Mouse (Mus musculus) intestine, embryonic 15.5 days (tissue): Measurements from ENCODE around the gene Ccdc106. TPM values are rescaled to one million over a fixed set of nuclear protein-coding genes. Genes with fewer than 3 reads are reported as not detected.
A peak's percentile ranks its signal among the peaks of the same experiment; 100 is the strongest.
"Not testable (repeated sequence)": the region's sequence is repeated elsewhere in the genome, so short reads cannot be mapped to it uniquely, and the experiment has no call there.

Experiments used
- ATAC-seq: fragments of 200-750 bp; cut with Nextera tagmentation; 2 replicates; pipeline ENCODE4 v1.8.0; 2017; ENCODE audit warnings: moderate TSS enrichment, moderate library complexity
- H3K27ac ChIP-seq: fragments of 300-500 bp; sonication (generic); 2 replicates; pipeline ENCODE4 v1.5.1; 2015; ENCODE audit warnings: mild to moderate bottlenecking, inconsistent platforms
- H3K27me3 ChIP-seq: fragments of 300-500 bp; sonication (generic); replicated peaks from 2 replicates; pipeline ENCODE4 v1.6.1; 2015; ENCODE audit warnings: inconsistent platforms
- H3K36me3 ChIP-seq: fragments of 300-500 bp; sonication (generic); 2 replicates; pipeline ENCODE4 v1.6.1; 2015; ENCODE audit warnings: inconsistent platforms
- H3K4me1 ChIP-seq: fragments of 300-500 bp; sonication (generic); replicated peaks from 2 replicates; pipeline ENCODE4 v1.6.1; 2015; ENCODE audit warnings: inconsistent platforms
- H3K4me2 ChIP-seq: fragments of 300-500 bp; sonication (generic); replicated peaks from 2 replicates; pipeline ENCODE4 v1.6.1; 2015; ENCODE audit warnings: mild to moderate bottlenecking, inconsistent platforms
- H3K4me3 ChIP-seq: fragments of 300-500 bp; sonication (generic); replicated peaks from 2 replicates; pipeline ENCODE4 v1.5.1; 2015; ENCODE audit warnings: inconsistent platforms
- H3K9ac ChIP-seq: fragments of 300-500 bp; sonication (generic); 2 replicates; pipeline ENCODE4 v1.6.1; 2015; ENCODE audit warnings: inconsistent platforms
- H3K9me3 ChIP-seq: fragments of 300-500 bp; sonication (generic); 2 replicates; pipeline ENCODE4 v1.6.1; 2016; ENCODE audit warnings: inconsistent platforms
- WGBS: fragments of 180-500 bp; shearing (Covaris S2); methylation state at CpG from one replicate; pipeline ENCODE4 v1.1.7; 2015; 5-methylcytosine and 5-hydroxymethylcytosine counted together
- polyA plus RNA-seq: library from polyadenylated mRNA; unstranded; fragments of >200 nt; fragmentation: Nextera tagmentation; extraction: Ambion mirVana; gene quantifications from 2 replicates; pipeline ENCODE4 v1.2.1, GENCODE M21; 2015

Gene Ccdc106
- polyA plus RNA-seq, 1 experiment from 2014 or later = 13.4 TPM

GRCm38 (mm10) chr7:5017352-5017751 is 3.0 kb upstream of the Ccdc106 start:
- 91% methylated on average over 16 of the region's 16 CpGs for WGBS

GRCm38 (mm10) chr7:5017931-5018330 is 2.4 kb upstream of the Ccdc106 start:
- Histone ChIP-seq H3K27me3 (no peaks in the 10 kb centered on the region), H3K27ac (no peak overlapping the region), H3K36me3 (peaks cover 9% of the 10 kb centered on the region), H3K4me2 (no peak overlapping the region), H3K4me1 (peaks cover 9% of the 10 kb centered on the region; the same call in 1 of the 2 replicates), H3K9me3 (no peaks in the 10 kb centered on the region), H3K9ac (no peak overlapping the region), H3K4me3 (no peak overlapping the region)
- WGBS = 96% methylated on average over 21 of the region's 21 CpGs
- no peak for ATAC-seq

More at GRCm38 (mm10) chr7:5017352-5017751, 3.0 kb upstream of the Ccdc106 start:
- H3K27ac ChIP-seq = no peak overlapping the region
- peaks cover 9% of the 10 kb centered on the region; the same call in 1 of the 2 replicates for H3K4me1 ChIP-seq
- H3K9ac ChIP-seq = no peak overlapping the region
- H3K4me2 ChIP-seq = no peak overlapping the region
- H3K4me3 ChIP-seq = no peak overlapping the region
- H3K9me3 ChIP-seq = no peaks in the 10 kb centered on the region
- H3K27me3 ChIP-seq = no peaks in the 10 kb centered on the region
- no peak for ATAC-seq
- H3K36me3 ChIP-seq = peaks cover 14% of the 10 kb centered on the region

DNA sequence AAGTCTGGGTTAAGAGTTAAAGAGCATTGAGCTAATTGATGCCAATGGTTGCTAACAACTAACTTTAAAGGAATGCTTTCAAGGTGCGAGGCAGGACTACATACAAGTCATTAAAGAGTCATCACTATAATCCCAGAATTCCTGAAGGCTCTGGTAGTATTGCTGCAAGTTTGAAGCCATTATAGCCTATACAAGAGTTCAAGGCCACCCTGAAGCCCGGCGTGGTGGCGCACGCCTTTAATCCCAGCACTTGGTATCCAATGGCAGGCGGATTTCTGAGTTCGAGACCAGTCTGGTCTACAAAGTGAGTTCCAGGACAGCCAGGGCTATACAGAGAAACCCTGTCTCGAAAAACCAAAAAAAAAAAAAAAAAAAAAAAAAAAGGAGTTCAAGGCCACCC is 777 bp upstream of the Ccdc106 start:
- peak overlapping the region; percentile 81 for H3K4me3 ChIP-seq
- not testable (repeated sequence) for H3K27me3 ChIP-seq, ATAC-seq, H3K36me3 ChIP-seq, H3K9ac ChIP-seq, H3K9me3 ChIP-seq, H3K4me1 ChIP-seq
- peak overlapping the region; percentile 48; the same call in 1 of the 2 replicates for H3K27ac ChIP-seq
- WGBS = 29% methylated on average over 8 of the region's 8 CpGs
- peak overlapping the region; percentile 74 for H3K4me2 ChIP-seq

DNA sequence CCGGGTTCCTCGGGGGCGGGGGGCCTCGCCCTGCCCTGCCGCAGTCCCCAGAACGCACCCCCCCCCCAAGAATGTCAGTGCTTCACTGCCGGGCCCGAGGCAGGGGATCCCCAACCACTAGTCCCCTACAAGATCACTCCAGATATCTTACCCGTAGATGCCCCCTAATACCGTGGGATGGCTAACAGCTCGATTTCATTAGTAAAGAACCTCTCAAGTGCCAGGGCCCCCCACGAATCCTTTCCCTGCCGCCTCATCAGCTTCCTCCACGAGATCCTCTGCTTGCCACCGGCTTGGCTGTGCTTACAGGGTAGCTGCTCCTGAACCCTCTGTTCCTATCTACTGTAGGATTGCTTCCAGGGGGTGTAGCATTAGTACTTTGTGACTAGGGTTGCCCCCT is 332 bp downstream of the Ccdc106 start:
- ATAC-seq = no peak; the same call in none of the 2 replicates
- Histone ChIP-seq H3K4me3 (peak overlapping the region; percentile 81), H3K27ac (peak overlapping the region; percentile 97), H3K9ac (peak overlapping the region; percentile 93), H3K9me3 (no peaks in the 10 kb centered on the region), H3K27me3 (no peaks in the 10 kb centered on the region), H3K36me3 (peaks cover 9% of the 10 kb centered on the region), H3K4me2 (peak overlapping the region; percentile 74), H3K4me1 (peaks cover 9% of the 10 kb centered on the region; the same call in 1 of the 2 replicates)
- WGBS = 0% methylated on average over 15 of the region's 15 CpGs

DNA sequence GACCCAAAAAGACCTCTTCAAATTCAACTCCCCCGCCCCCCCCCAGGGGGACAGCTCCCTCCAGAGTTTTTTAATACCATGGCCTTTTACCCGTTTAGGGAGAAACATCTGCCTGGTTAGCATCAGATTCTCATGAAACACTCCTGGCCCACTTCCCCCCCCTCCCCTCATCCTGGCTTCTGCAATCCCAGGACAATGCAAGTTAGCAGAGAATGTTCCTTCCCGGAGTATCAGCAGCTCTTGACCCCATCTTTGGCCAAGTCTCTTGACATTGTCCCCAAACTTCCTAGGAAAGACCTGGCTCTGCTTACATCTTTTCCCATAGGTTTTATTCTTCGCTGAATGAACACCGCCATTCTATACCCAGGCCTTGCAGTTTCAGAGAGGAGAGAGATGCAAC is 844 bp downstream of the Ccdc106 start:
- H3K9me3 ChIP-seq = no peaks in the 10 kb centered on the region
- H3K4me3 ChIP-seq = peak overlapping the region; percentile 81
- H3K27ac ChIP-seq = peak overlapping the region; percentile 97; the same call in 1 of the 2 replicates
- H3K27me3 ChIP-seq = no peaks in the 10 kb centered on the region
- no peak for ATAC-seq
- WGBS = 42% methylated on average over 5 of the region's 5 CpGs
- peak overlapping the region; percentile 93 for H3K9ac ChIP-seq
- H3K4me2 ChIP-seq = peak overlapping the region; percentile 74
- peaks cover 7% of the 10 kb centered on the region; the same call in 1 of the 2 replicates for H3K4me1 ChIP-seq
- H3K36me3 ChIP-seq = peaks cover 9% of the 10 kb centered on the region

DNA sequence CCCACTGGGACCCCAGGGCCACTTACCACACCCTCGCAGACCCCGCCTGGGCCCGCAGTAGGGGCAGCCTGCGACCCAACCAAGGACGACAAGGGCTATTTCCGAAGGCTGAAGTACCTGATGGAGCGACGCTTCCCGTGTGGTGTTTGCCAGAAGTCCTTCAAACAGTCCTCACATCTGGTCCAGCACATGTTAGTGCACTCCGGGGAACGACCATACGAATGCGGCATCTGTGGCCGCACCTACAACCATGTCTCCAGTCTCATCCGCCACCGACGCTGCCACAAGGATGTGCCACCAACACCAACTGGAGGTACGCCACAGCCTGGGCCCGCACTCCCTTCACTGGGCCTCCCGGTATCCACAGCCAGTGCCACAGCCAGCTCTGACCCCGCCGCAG is 9.2 kb downstream of the Ccdc106 start:
- Histone ChIP-seq H3K36me3 (peaks cover 72% of the 10 kb centered on the region), H3K27me3 (no peaks in the 10 kb centered on the region), H3K9ac (no peak overlapping the region), H3K4me3 (no peak overlapping the region), H3K27ac (no peak overlapping the region), H3K4me2 (no peak overlapping the region), H3K9me3 (peaks cover 29% of the 10 kb centered on the region), H3K4me1 (no peaks in the 10 kb centered on the region)
- no peak for ATAC-seq
- WGBS = 95% methylated on average over 22 of the region's 22 CpGs

GRCm38 (mm10) chr7:5029946-5030345 is 9.6 kb downstream of the Ccdc106 start:
- 91% methylated on average over 21 of the region's 21 CpGs for WGBS
- no peak for ATAC-seq

DNA sequence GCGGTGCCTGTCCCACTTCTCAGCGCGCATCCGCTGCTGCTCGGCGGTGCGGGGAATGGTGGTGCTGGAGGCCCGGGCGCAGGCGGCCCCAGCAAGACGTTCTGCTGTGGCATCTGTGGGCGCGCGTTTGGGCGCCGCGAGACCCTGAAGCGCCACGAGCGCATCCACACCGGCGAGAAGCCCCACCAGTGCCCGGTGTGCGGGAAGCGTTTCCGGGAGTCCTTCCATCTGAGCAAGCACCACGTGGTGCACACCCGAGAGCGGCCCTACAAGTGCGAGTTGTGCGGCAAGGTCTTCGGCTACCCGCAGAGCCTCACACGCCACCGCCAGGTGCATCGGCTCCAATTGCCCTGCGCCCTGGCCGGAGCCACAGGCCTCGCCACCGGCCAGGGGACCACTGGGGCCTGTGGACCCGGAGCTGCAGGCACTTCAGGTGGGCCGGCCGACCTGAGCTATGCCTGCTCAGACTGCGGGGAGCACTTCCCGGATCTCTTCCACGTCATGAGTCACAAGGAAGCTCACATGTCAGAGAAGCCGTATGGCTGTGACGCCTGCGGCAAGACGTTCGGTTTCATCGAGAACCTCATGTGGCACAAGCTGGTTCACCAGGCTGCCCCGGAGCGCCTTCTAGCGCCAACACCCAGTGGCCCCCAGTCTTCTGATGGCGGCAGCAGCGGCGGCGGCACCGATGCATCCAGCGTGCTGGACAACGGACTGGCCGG is 10.4 kb downstream of the Ccdc106 start:
- ATAC-seq = no peak
- H3K27me3 ChIP-seq = no peaks in the 10 kb centered on the region
- WGBS = 85% methylated on average over 63 of the region's 63 CpGs

More at GRCm38 (mm10) chr7:5029946-5030345, 9.6 kb downstream of the Ccdc106 start:
- H3K27me3 ChIP-seq = no peaks in the 10 kb centered on the region
- H3K4me3 ChIP-seq = no peak overlapping the region
- no peak overlapping the region for H3K4me2 ChIP-seq
- H3K9me3 ChIP-seq = peaks cover 29% of the 10 kb centered on the region
- H3K27ac ChIP-seq = no peak overlapping the region
- H3K36me3 ChIP-seq = peaks cover 76% of the 10 kb centered on the region
- no peaks in the 10 kb centered on the region for H3K4me1 ChIP-seq
- H3K9ac ChIP-seq = no peak overlapping the region

GRCm38 (mm10) chr7:5031496-5031895 is 11.1 kb downstream of the Ccdc106 start:
- Histone ChIP-seq H3K36me3 (peaks cover 89% of the 10 kb centered on the region), H3K27ac (no peak overlapping the region), H3K27me3 (no peaks in the 10 kb centered on the region), H3K9ac (no peak overlapping the region), H3K4me3 (no peak overlapping the region), H3K9me3 (peaks cover 29% of the 10 kb centered on the region), H3K4me2 (no peak overlapping the region), H3K4me1 (no peaks in the 10 kb centered on the region)
- 85% methylated on average over 46 of the region's 46 CpGs for WGBS
- ATAC-seq = no peak

More for the DNA sequence above, 10.4 kb downstream of the Ccdc106 start:
- Histone ChIP-seq H3K4me2 (no peak overlapping the region), H3K9me3 (peaks cover 29% of the 10 kb centered on the region), H3K27ac (no peak overlapping the region), H3K36me3 (peaks cover 82% of the 10 kb centered on the region), H3K4me1 (no peaks in the 10 kb centered on the region), H3K4me3 (0 out of 2 replicates have a peak overlapping the region, but pooled peaks have one; percentile 0), H3K9ac (no peak overlapping the region)

DNA sequence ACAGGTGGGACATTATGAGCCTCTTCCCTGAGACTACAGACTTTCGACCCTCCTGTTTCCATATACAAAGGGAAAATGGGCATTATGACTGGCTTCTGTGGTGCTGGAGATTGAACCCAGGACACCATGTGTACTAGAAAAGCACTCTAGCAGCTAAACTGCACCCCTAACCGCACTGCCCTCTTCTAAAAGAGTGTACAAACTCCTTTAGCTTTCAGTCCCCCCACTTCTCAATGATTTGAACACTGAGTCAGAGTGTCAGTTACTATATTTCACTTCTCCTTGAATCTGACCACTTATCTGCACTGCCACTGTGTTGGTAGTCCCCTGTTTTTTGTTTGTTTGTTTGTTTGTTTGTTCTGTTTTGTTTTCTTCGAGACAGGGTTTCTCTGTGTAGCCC is 13.5 kb downstream of the Ccdc106 start, which contains the start of gene 4632433K11Rik:
Gene 4632433K11Rik, plus strand, starts transcription at position 301 of the 400 bp plus-strand sequence.
- no peak for ATAC-seq
- Histone ChIP-seq H3K4me3 (no peak within 1 kb of the TSS), H3K36me3 (peaks cover 71% of the 10 kb centered on the region), H3K4me2 (no peak within 1 kb of the TSS), H3K27ac (no peak within 1 kb of the TSS), H3K9ac (no peak within 1 kb of the TSS), H3K4me1 (no peaks in the 10 kb centered on the region), H3K9me3 (peaks cover 29% of the 10 kb centered on the region), H3K27me3 (no peaks in the 10 kb centered on the region)
- WGBS = 92% methylated on average over 3 of the region's 3 CpGs

GRCm38 (mm10) chr7:5035628-5036027 is 15.3 kb downstream of the Ccdc106 start:
- WGBS = 97% methylated on average over 17 of the region's 17 CpGs
- peaks cover 16% of the 10 kb centered on the region for H3K9me3 ChIP-seq
- H3K36me3 ChIP-seq = peaks cover 53% of the 10 kb centered on the region
- no peak for ATAC-seq
- no peak overlapping the region for H3K27ac ChIP-seq
- H3K4me1 ChIP-seq = no peaks in the 10 kb centered on the region
- H3K4me2 ChIP-seq = no peak overlapping the region
- no peak overlapping the region for H3K4me3 ChIP-seq
- no peak overlapping the region for H3K9ac ChIP-seq
- no peaks in the 10 kb centered on the region for H3K27me3 ChIP-seq

DNA sequence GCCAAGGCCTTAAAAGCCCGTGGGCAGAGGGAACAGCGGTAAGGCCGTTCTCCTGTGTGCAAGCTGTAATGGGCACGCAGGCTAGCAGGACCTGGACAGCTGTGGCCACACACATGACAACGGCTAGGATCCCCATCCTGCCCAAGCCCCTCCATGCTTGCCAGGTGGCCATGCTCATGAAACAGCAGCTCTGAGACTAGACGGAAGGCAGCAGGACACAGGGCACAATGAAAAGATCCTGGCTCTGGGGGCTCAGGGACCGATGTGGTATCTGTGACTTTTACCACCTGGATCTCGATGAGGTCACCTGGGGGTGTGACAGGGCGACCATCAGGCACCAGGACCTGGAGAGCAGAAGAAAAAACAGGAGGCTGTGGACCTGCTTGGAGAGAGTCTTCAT is 15.8 kb downstream of the Ccdc106 start:
- H3K4me3 ChIP-seq = no peak overlapping the region
- H3K4me1 ChIP-seq = no peaks in the 10 kb centered on the region
- 95% methylated on average over 9 of the region's 9 CpGs for WGBS
- no peak overlapping the region for H3K4me2 ChIP-seq
- ATAC-seq = no peak
- H3K27ac ChIP-seq = no peak overlapping the region
- peaks cover 48% of the 10 kb centered on the region for H3K36me3 ChIP-seq
- peaks cover 11% of the 10 kb centered on the region for H3K9me3 ChIP-seq
- no peak overlapping the region for H3K9ac ChIP-seq
- H3K27me3 ChIP-seq = no peaks in the 10 kb centered on the region

DNA sequence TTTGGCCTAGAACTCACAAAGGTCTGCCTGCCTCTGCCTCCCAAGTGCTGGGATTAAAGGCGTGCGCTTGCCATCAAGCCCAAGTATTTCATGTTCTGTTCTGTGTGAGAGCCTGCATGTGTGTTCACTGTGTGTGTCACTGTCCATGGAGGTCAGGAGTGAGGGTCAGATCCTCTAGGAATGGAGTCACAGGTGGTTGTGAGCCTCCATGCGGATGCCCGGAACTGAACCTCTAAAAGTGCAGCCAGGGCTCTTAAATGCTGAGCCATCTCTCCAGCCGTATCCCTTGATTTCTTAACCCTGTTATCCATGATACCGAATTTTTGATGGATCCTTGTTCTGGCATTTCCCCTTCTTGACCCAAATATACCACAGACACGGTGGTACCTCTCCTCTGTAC is 16.7 kb downstream of the Ccdc106 start:
- H3K4me3 ChIP-seq = no peak overlapping the region
- WGBS = 89% methylated on average over 7 of the region's 7 CpGs
- ATAC-seq = no peak
- H3K36me3 ChIP-seq = peaks cover 39% of the 10 kb centered on the region
- no peak overlapping the region for H3K9ac ChIP-seq
- peaks cover 2% of the 10 kb centered on the region; the same call in 1 of the 2 replicates for H3K9me3 ChIP-seq
- H3K27me3 ChIP-seq = no peaks in the 10 kb centered on the region
- H3K4me1 ChIP-seq = no peaks in the 10 kb centered on the region
- H3K27ac ChIP-seq = no peak overlapping the region
- no peak overlapping the region for H3K4me2 ChIP-seq
